Mouse (Mus musculus): ENCODE results near the gene Lrch2.
"Not testable (repeated sequence)": the region's sequence is repeated elsewhere in the genome, so short reads cannot be mapped to it uniquely, and the experiment has no call there.

The Lrch2 gene

DNA sequence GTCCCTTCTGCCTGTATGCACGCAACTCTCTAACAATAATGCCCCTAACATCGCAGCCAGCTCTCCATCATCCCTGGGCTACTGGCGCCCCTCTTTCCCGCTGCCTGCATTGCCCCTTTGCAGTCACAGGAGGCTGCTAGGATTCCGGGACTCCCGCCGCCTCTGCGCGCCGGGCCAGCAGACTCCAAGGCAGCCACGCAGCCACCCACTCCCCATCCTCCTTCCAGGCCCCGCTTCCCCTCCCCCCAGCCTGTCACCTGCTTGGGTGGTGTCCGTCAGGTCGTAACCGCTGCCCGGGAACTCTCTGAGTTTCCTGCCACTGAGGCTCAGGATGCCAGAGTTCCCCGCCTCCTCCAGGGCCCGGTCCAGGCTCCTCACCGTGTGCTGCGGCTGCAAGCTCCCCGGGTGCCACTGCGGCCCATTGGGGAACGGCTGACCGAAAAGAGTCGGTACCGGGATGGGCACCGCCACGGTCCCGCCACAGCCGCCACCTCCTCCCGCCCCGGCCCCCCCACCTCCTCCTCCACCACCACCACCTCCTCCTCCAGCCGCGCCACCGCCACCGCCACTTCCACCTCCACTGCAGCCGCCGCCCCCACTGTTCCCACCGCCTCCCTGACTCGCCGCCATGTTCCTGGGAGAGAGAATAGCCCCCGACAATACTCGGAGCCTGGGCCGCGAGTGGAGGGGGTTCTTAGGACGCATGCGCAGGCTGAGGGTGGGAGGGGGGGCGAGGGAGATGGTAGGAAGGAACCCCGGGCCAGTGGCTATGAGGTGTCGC is at the start of gene Lrch2:
Lrch2 (minus strand) TSS at position 661 of the 781 bp plus-strand sequence.
- DNase-seq (ENCODE audit: low spot score), result no peak

DNA sequence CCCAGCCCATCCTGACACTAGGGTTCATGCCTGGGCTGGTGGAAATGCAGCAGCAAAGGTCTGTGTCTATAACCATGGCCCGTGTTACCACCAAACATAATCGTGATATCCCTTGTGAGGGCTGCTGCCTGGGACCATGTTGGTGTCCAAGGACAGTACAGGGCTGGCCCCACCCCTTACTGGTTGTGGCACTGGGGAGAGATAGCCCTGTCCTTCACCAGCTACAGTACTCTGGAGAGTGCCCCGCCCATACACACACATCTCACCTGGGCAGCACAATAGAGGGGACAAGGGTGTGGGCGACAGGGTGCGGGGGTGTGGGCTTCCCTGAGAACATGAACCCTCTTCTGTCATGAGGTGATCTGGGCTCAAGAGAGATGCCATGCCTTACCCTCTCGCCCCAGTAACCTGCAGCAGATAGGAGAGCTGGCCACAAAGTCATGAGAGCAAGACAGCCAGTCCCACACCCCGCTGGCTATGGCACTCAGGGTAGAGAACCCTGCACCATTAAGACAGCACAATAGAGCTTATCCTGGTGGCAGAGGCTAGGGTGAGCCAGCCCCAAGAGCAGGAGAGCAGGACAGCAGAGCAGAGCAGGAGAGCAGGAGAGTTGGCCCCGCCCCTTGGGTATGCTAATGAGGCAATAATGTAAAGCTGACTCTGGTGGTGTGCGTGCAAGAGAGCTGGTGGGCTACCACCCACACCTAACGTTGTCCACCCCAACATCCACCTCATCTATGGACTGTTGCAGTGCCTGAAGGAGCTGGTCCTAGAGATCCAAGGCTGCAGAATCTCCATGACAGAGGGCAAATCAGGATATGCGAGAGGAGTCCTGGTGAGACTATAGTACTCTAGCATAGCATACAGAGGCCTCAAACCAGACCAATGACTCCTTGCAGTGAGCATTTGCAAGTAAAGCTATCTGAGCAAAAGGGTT is 12.7 kb downstream of the Lrch2 start:
- no peak for DNase-seq (ENCODE audit: low spot score)

DNA sequence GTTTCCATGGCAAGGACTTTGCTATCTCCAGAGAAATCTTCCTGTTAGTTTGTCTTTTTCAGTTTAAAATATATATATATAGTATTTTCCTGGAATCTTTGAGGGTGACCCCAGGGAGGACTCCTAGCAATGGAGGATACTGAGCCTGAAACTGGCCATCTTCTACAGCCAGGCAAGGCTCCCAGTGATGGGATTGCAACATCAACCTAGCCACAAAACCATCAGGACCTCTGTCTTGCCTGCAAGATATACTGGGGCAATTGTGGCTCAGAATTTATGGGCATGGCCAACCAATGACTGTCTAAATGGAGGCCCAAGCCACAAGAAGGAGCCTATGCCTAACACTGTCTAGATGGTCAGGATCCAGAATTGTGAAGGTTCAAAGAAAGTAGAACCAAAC is 15.5 kb downstream of the Lrch2 start:
- no peak for DNase-seq (ENCODE audit: low spot score)

DNA sequence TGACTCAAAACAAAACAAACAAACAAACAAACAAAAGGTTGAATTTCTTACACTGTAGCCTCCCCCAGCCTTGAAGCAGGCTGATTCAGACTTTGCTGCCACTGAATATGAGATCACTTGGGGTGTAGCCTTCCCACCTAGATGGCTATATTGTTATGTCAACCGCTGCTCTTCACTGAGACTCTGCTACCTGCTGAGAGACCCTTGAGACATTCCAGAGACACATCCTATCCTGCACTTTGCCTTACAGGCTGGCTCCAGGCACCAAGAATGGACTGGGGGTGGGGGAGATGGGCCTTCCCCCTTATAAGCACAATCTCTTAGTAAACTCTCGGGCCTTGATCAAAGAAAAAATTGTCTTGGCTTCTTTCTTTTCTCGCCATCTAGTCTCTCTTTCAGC is 16.8 kb downstream of the Lrch2 start:
- DNase-seq (ENCODE audit: low spot score), result not testable (repeated sequence)

DNA sequence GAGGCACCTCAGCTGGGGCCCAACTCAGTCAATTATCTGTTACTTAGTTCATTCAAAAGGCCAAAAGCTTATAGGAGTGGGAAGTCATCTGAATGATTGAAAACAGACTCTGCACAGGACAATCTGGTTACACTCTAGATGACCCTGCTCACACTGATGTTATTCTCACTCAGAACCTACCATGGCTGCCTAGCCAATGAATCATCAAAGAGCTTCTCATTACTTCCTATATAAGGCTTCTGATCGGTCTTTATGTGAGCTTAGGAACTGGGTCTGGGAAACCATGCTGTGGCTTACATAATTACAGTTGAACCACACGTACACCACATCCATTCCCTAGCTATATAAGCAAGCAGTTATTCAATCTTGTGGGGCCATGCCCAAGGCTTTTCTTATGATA is 18.3 kb downstream of the Lrch2 start:
- DNase-seq (ENCODE audit: low spot score), result no peak

DNA sequence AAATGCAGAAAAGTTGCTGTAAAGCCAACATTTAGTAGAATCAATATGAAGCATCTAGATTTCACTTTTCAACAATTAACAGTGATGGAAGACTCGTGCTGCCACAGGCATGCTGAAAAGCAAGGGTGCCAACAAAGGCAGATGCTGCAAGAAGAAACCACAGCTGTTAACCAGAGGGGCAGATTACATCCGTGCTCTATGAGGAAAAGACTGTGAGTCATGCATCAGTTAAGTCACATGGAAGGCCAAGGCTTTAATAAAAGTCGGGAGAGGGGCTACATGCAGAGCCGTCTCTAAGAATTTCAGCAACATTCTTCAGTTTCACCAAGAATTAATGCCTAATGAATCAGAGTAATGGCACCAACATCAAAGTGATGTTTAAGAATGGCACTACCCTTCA is 22.2 kb downstream of the Lrch2 start:
- no peak for DNase-seq (ENCODE audit: low spot score)

DNA sequence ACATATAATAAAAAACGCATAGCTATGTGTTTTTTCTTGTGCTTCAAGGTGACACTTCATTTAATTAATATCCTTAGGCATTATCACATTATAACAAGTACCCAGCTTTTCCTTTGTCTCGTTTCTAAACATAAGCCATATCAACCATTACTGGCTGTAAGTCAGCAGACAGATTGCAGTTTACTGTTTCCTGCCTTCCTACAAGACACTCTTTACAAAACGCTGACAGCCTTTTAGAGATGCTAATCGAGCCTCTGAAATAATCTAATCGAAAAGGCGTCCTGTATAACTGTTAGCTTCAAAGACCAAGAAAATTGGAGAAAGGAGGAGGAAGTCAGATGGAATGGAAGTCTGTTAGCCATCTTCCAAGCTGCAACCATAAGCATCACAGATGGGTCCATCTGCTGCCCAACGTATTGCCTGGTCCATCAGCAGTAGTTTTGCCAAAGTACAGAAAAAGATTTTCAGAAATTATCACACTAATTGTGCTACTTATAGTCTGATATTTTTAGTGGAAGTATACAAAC is 26.2 kb downstream of the Lrch2 start:
- no peak for DNase-seq (ENCODE audit: low spot score)

DNA sequence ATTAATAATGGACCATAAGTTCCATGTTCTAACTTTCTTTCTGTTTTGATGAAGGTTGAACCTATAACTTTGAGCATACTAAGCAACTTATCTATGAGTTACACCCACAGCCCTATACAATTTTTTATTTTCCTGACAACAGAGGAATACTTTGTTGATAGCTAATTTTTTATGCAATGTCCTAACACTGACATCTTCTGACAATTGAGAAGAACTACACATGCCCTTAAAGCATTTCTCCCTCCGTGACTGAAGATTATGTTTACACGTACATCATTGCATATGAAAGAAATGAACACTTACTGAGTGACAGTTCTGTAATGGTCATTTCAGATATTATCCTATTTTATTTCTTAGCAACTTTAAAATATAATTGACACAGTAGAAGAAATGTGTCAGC is 64.3 kb downstream of the Lrch2 start:
- no peak for DNase-seq (ENCODE audit: low spot score)

DNA sequence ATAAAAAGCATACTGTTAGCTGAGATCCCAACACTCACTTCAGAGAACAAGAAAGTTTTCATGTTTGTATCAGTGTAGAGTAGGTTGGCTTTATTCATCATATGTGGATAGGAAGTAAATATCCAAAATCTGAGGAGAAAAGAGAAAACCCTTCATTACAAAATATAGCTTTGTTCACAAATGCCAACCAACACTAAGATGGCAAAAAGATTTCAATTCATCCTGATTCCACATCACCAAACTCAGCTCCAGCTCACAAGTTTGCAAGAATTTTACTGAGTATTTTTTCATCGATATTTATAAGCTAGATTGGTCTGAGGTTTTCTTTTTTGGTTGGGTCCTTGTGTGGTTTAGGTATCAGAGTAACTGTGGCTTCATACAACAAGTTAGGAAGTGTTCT is 100.3 kb downstream of the Lrch2 start, which contains the start of gene Vmn1r239-ps:
Vmn1r239-ps (minus strand) TSS at position 101 of the 400 bp plus-strand sequence.
- not testable (repeated sequence) for DNase-seq (ENCODE audit: low spot score)

DNA sequence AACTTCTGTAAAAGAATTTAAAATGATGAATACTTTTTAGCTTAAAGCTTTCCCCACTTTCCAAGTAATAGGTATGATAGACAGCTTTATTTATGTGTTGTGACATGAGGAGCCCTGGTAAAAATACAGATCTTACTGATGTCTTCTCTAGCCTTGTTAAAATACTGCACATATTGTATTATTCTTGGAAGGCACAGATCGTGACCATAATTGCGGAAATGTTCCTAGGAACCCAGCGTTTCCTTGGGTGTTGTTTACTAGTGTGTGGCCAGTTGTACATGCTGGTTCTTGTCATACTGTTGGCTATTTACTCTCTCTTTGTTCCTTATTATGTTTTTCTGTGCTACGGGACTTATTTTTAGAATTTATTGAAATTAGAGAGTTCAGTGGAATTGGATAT is 110.5 kb downstream of the Lrch2 start:
- DNase-seq (ENCODE audit: low spot score), result no peak

DNA sequence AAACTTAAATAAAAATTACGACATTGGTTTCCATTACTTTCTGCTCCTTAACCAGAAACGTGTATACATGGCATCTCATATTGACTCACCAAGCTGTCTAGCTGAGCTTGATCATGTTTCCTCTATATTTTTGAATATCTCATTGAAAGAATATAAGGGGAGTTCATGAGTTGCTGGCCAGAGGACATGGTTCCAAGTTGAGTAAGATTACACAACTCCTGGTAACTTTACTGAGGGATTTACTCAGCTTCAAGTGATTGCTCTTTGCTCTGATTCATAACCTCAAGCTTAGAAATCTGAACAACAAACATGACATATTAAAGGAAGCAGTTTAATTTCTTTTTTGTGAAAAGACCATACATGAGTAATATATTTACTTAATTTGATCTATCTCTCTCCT is 118.5 kb downstream of the Lrch2 start:
- DNase-seq (ENCODE audit: low spot score), result no peak

DNA sequence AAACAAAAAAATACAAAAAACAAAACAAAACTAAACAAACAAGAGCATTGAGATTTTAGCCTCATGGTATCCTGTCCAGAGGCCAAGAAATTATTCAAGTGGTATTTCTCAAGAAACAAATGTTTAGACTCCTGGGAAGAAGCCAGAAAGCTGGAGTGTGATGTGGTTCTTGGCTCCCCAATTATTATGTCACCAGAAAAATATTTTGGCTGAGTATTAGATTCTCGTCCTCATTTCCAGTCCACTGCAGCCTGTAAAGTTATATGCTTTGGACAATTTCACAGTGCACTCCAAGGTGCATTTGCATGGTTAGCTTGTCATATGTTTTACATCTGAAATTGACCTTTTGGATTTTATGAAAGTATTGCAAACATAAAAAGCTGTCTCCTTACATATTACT is 124.1 kb downstream of the Lrch2 start:
- DNase-seq (ENCODE audit: low spot score), result no peak

DNA sequence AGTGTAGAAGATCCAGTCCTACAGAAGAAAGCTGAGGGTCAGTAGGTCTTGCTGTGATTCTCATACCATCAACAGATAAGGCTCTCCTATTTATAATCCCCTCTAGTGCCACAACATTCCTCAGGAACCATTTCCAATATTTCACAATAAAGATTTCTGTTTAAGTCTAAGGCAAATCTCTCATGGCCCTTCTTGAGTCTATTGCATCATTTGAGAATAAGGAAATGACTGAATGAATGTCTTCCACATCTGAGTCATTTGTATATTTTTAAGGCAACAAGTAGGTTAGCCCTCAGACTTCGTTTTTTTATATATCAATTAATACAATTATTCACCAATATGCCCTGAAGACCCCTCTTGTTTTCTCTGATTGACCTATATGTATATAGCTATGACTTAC is 124.8 kb downstream of the Lrch2 start, which contains the start of gene Il13ra2:
Il13ra2 (minus strand) TSS at position 64 of the 400 bp plus-strand sequence.
- no peak for DNase-seq (ENCODE audit: low spot score)
